Mouse (Mus musculus) cortical plate, adult 2 months (tissue): ENCODE measurements at regions not wholly inside any gene's neighbourhood (a gene's known extent, or its start where the extent isn't known, plus 50 kb on each side); places are given as distances from the start of the nearest gene placed in this dataset.

ENCODE experiments used
- CTCF ChIP-seq: fragments of 200-500 bp; IDR thresholded peaks from 2 replicates; pipeline ENCODE4 v1.5.1; 2011; ENCODE audit warnings: mild to moderate bottlenecking, control low read depth, low read length; ENCODE audit not compliant: insufficient read depth; ENCODE audit errors: extremely low read depth
- POLR2A ChIP-seq: fragments of 200-500 bp; IDR thresholded peaks from 2 replicates; pipeline ENCODE4 v1.6.1; 2011; ENCODE audit warnings: mild to moderate bottlenecking, low read length, control low read depth; ENCODE audit not compliant: insufficient read depth; ENCODE audit errors: extremely low read depth

GRCm38 (mm10) chr8:8973769-8974168 lies 283.4 kb upstream of the Arglu1 start:
- TF ChIP-seq CTCF (no peak), POLR2A (no peak)
